Comparison of ENCODE assay signal across 8 mouse cellular contexts in genomic region chr8:127589291-127589690, GRCm38 (mm10).
A peak's percentile ranks its signal among the peaks of the same experiment; 100 is the strongest.
DNase-seq lines count a peak whose midpoint lies in the region; ATAC-seq and TF ChIP-seq lines count a peak whose summit lies in the region.

No protein-coding gene starts in this region.

- TF ChIP-seq POLR2A in MEL (IDR thresholded peaks at IDR 0.05; ENCODE audit: control insufficient read depth in 1 of 2, insufficient read depth in 1 of 2, low read depth in 1 of 2, low read length in 2 of 2, poor library complexity in 1 of 2): no peak
- TF ChIP-seq POLR2A in brain, embryonic 14.5 days (IDR thresholded peaks at IDR 0.05; ENCODE audit: borderline replicate concordance, extremely low read depth, insufficient read depth, insufficient read length, poor library complexity, severe bottlenecking): no peak
- TF ChIP-seq POLR2A in liver, adult 2 months (IDR thresholded peaks at IDR 0.05; ENCODE audit: extremely low read depth, insufficient read depth, low read length): no peak

- intact Hi-C loops in gastrocnemius, postnatal 36 days (cut with DNase I): loop anchor here (2.0 to 5.0 kb wide), 3 partner anchors 152 to 768 kb away; partner anchors contain the start of gene Nrp1

- DNase-seq in midbrain, embryonic 10.5 days (ENCODE audit: low spot score): peak; percentile 41
- peak; percentile 4 for DNase-seq in MEL (ENCODE audit: low read depth, low spot score)
- DNase-seq in brain, embryonic 14.5 days (ENCODE audit: low read depth): no peak
- peak; percentile 39 to 40 for DNase-seq in gastrocnemius, postnatal 36 days
- DNase-seq in liver, adult 2 months (ENCODE audit: extremely low read depth, low read depth, low spot score): peak; percentile 55
- DNase-seq in retina, postnatal 1 day: peak; percentile 43
- DNase-seq in frontal cortex, postnatal 10 days (ENCODE audit: low spot score in 2 of 2): no peak

- no peak for TF ChIP-seq EP300 in MEL (IDR thresholded peaks at IDR 0.05; ENCODE audit: low read depth in 1 of 2, low read length in 2 of 2)

- H3K79me2 ChIP-seq in MEL (ENCODE audit: control insufficient read depth, insufficient read depth, low read length, poor library complexity): no peaks in the 10 kb centered on the region
- H3K79me2 ChIP-seq in liver, adult 2 months (ENCODE audit: control insufficient read depth, insufficient read depth, low read length): no peaks in the 10 kb centered on the region; the same call in 1 of the 2 replicates

- no peak overlapping the region for H3K4me3 ChIP-seq in midbrain, embryonic 10.5 days
- H3K4me3 ChIP-seq in midbrain, embryonic 16.5 days (ENCODE audit: low read depth, low read length): no peak overlapping the region
- no peak overlapping the region for H3K4me3 ChIP-seq in MEL (ENCODE audit: control insufficient read depth in 1 of 2, insufficient read depth in 1 of 2, low read depth in 2 of 2, low read length in 2 of 2)
- no peak overlapping the region for H3K4me3 ChIP-seq in liver, adult 2 months (ENCODE audit: insufficient read depth, low read depth, low read length)

- TF ChIP-seq CTCF in MEL (IDR thresholded peaks at IDR 0.05 in 2 of 3, conservative IDR thresholded peaks at IDR 0.05 in 1 of 3; ENCODE audit: control insufficient read depth in 1 of 3, insufficient read depth in 1 of 3, low read depth in 2 of 3, low read length in 3 of 3, poor library complexity in 1 of 3, severe bottlenecking in 1 of 3): peak; percentile 6 to 48 (median 21); a peak in 3 of 6 replicates
- TF ChIP-seq CTCF in brain, embryonic 14.5 days (IDR thresholded peaks at IDR 0.05; ENCODE audit: borderline replicate concordance, extremely low read depth, insufficient read depth, insufficient read length): peak; percentile 50; the same call in 1 of the 2 replicates
- TF ChIP-seq CTCF in liver, adult 2 months (IDR thresholded peaks at IDR 0.05; ENCODE audit: low read depth, low read length): peak; percentile 87

- no peak overlapping the region for H3K27ac ChIP-seq in midbrain, embryonic 10.5 days (replicated peaks)
- no peak overlapping the region for H3K27ac ChIP-seq in midbrain, embryonic 16.5 days (ENCODE audit: low read length)
- no peak overlapping the region for H3K27ac ChIP-seq in MEL (ENCODE audit: control insufficient read depth, low read depth, low read length)
- no peak overlapping the region for H3K27ac ChIP-seq in liver, adult 2 months (replicated peaks; ENCODE audit: insufficient read depth, low read depth, low read length)

- no peak for TF ChIP-seq RAD21 in MEL (IDR thresholded peaks at IDR 0.05; ENCODE audit: low read depth, low read length)

- H3K4me1 ChIP-seq in midbrain, embryonic 10.5 days: peaks cover 13% of the 10 kb centered on the region
- H3K4me1 ChIP-seq in midbrain, embryonic 16.5 days (ENCODE audit: control insufficient read depth, insufficient read depth, low read length): no peaks in the 10 kb centered on the region; the same call in 1 of the 2 replicates
- no peaks in the 10 kb centered on the region for H3K4me1 ChIP-seq in MEL (ENCODE audit: control insufficient read depth in 1 of 2, insufficient read depth in 2 of 2, low read length in 2 of 2)
- H3K4me1 ChIP-seq in liver, adult 2 months (ENCODE audit: control insufficient read depth, insufficient read depth, low read length): peaks cover 1% of the 10 kb centered on the region; the same call in 1 of the 2 replicates

- no peaks in the 10 kb centered on the region for H3K9me3 ChIP-seq in midbrain, embryonic 10.5 days (replicated peaks)
- H3K9me3 ChIP-seq in midbrain, embryonic 16.5 days (replicated peaks; ENCODE audit: control insufficient read depth, low read length, poor library complexity, severe bottlenecking): no peaks in the 10 kb centered on the region
- H3K9me3 ChIP-seq in MEL (replicated peaks; ENCODE audit: insufficient read depth, low read length): no peaks in the 10 kb centered on the region

- no peaks in the 10 kb centered on the region for H3K36me3 ChIP-seq in midbrain, embryonic 10.5 days
- H3K36me3 ChIP-seq in midbrain, embryonic 16.5 days (ENCODE audit: control insufficient read depth, insufficient read depth, low read length): no peaks in the 10 kb centered on the region
- H3K36me3 ChIP-seq in MEL (ENCODE audit: control insufficient read depth in 1 of 2, insufficient read depth in 2 of 2, low read length in 2 of 2): no peaks in the 10 kb centered on the region
- peaks cover 2% of the 10 kb centered on the region; the same call in 1 of the 2 replicates for H3K36me3 ChIP-seq in liver, adult 2 months (ENCODE audit: control insufficient read depth, insufficient read depth, low read length)

- no peak overlapping the region for H3K9ac ChIP-seq in midbrain, embryonic 16.5 days (ENCODE audit: low read depth, low read length)
- no peak overlapping the region for H3K9ac ChIP-seq in MEL (ENCODE audit: control insufficient read depth, low read depth, low read length, poor library complexity, severe bottlenecking)
- no peak overlapping the region for H3K9ac ChIP-seq in liver, adult 2 months (ENCODE audit: low read depth, low read length)

- no peak overlapping the region for H3K4me2 ChIP-seq in midbrain, embryonic 16.5 days (ENCODE audit: low read length)

- WGBS in midbrain, embryonic 10.5 days: 54% methylated on average over 4 of the region's 4 CpGs
- WGBS in midbrain, embryonic 16.5 days: 49% methylated on average over 4 of the region's 4 CpGs
- WGBS in liver, adult 2 months: 15% methylated on average over 4 of the region's 4 CpGs

- no peaks in the 10 kb centered on the region for H3K27me3 ChIP-seq in midbrain, embryonic 10.5 days (ENCODE audit: low read depth, poor library complexity, severe bottlenecking)
- H3K27me3 ChIP-seq in midbrain, embryonic 16.5 days (ENCODE audit: control insufficient read depth, insufficient read depth, low read depth, low read length): no peaks in the 10 kb centered on the region
- no peaks in the 10 kb centered on the region for H3K27me3 ChIP-seq in MEL (ENCODE audit: control insufficient read depth in 1 of 2, insufficient read depth in 2 of 2, low read length in 2 of 2)
- H3K27me3 ChIP-seq in liver, adult 2 months (ENCODE audit: control insufficient read depth, insufficient read depth, low read length): no peaks in the 10 kb centered on the region

- no peak for ATAC-seq in midbrain, embryonic 16.5 days

TF ChIP-seq in MEL, 35 proteins besides CTCF, POLR2A, EP300 and RAD21:
- TF ChIP-seq SMC3 (IDR thresholded peaks at IDR 0.05; ENCODE audit: low read depth, low read length) (peak; percentile 31), ZKSCAN1 (IDR thresholded peaks at IDR 0.05; ENCODE audit: low read depth, low read length) (no peak)

Comparison
In these comparisons a context has a peak if more than half of its experiments do, and no peak if none do; other contexts are left out.
1. DNase-seq: peak in midbrain, embryonic 10.5 days (single experiment), MEL (single experiment), gastrocnemius, postnatal 36 days (2 of 2), liver, adult 2 months (single experiment) and retina, postnatal 1 day (single experiment); none in brain, embryonic 14.5 days (single experiment) and frontal cortex, postnatal 10 days (0 of 2).
2. CTCF ChIP-seq: peak in every context shown above with its lines; median percentile 87 in liver, adult 2 months; 50 in brain, embryonic 14.5 days; 21 in MEL.